Mouse (Mus musculus): ENCODE results near the gene Kcng1. TPM values are rescaled to one million over a fixed set of nuclear protein-coding genes. Genes with fewer than 3 reads are reported as not detected.

Gene Kcng1
- total and polyA plus RNA-seq, 3 experiments = 0.16 TPM; not detected in 2

- in situ Hi-C loops (cut with MboI; ENCODE audit: low pct_ligation_motif_present, low pct_unique_long_range_greater_than_20kb, low sequenced_read_pairs) = no loop called here
- Histone ChIP-seq H3K27me3 (replicated peaks) (peaks cover 69% of the 10 kb centered on the region), H3K36me3 (replicated peaks in 1 of 2; ENCODE audit: control insufficient read depth in 1 of 2, insufficient read depth in 1 of 2, low read length in 1 of 2) (no peaks in the 10 kb centered on the region), H3K79me2 (replicated peaks; ENCODE audit: control insufficient read depth, extremely low read depth, insufficient read depth, poor library complexity, severe bottlenecking) (no peaks in the 10 kb centered on the region), H3K4me3 (replicated peaks in 1 of 3; ENCODE audit: low read depth in 2 of 3, low read length in 2 of 3, poor library complexity in 1 of 3) (no peak overlapping the region), H3K9me3 (replicated peaks; ENCODE audit: low read length) (peaks cover 24% of the 10 kb centered on the region), H3K4me1 (ENCODE audit: control insufficient read depth in 1 of 2, insufficient read depth in 2 of 2) (no peaks in the 10 kb centered on the region; a peak in 1 of 4 replicates), H3K27ac (ENCODE audit: insufficient read depth, low read depth) (no peak overlapping the region), H3K4me2 (ENCODE audit: insufficient read depth, low read depth, poor library complexity, severe bottlenecking) (no peak overlapping the region), H3K9ac (ENCODE audit: insufficient read depth, low read depth) (no peak overlapping the region)
- dilution Hi-C loops (cut with MboI; ENCODE audit: extremely low pct_ligation_motif_present, extremely low pct_unique_long_range_greater_than_20kb, low sequenced_read_pairs) = no loop called here
- TF ChIP-seq CHD2 (IDR thresholded peaks at IDR 0.05; ENCODE audit: low read length) = no peak
- no peak for TF ChIP-seq ELF1 (IDR thresholded peaks at IDR 0.05; ENCODE audit: low read depth, low read length)
- no peak for TF ChIP-seq POLR2A (IDR thresholded peaks at IDR 0.05; ENCODE audit: low read depth, low read length)
- no peak for TF ChIP-seq MEF2A (IDR thresholded peaks at IDR 0.05; ENCODE audit: borderline replicate concordance, low read depth, low read length)
- no peak for TF ChIP-seq MAZ (IDR thresholded peaks at IDR 0.05; ENCODE audit: low read depth, low read length)
- no peak for TF ChIP-seq CHD1 (IDR thresholded peaks at IDR 0.05; ENCODE audit: low read depth, low read length)
- TF ChIP-seq MYC (IDR thresholded peaks at IDR 0.05; ENCODE audit: low read depth, low read length) = no peak
- no peak for TF ChIP-seq RCOR1 (conservative IDR thresholded peaks at IDR 0.05; ENCODE audit: low read depth, low read length)
- TF ChIP-seq ZNF384 (IDR thresholded peaks at IDR 0.05; ENCODE audit: low read depth, low read length) = no peak
- no peak for TF ChIP-seq TCF12 (IDR thresholded peaks at IDR 0.05; ENCODE audit: low read depth, low read length)
- no peak for DNase-seq (ENCODE audit: extremely low read depth)
Observed at GRCm38 (mm10) chr2:168292521-168292920, 11.0 kb upstream of the Kcng1 start.

GRCm38 (mm10) chr2:168292041-168292440 lies 10.5 kb upstream of the Kcng1 start:
- in situ Hi-C loops (cut with MboI; ENCODE audit: low pct_ligation_motif_present, low pct_unique_long_range_greater_than_20kb, low sequenced_read_pairs) = no loop called here
- dilution Hi-C loops (cut with MboI; ENCODE audit: extremely low pct_ligation_motif_present, extremely low pct_unique_long_range_greater_than_20kb, low sequenced_read_pairs) = no loop called here

GRCm38 (mm10) chr2:168289851-168290250 lies 8.3 kb upstream of the Kcng1 start:
- H3K9ac ChIP-seq (ENCODE audit: insufficient read depth, low read depth) = no peak overlapping the region
- no peak overlapping the region for H3K4me2 ChIP-seq (ENCODE audit: insufficient read depth, low read depth, poor library complexity, severe bottlenecking)
- no peaks in the 10 kb centered on the region; a peak in 1 of 4 replicates for H3K4me1 ChIP-seq (ENCODE audit: control insufficient read depth in 1 of 2, insufficient read depth in 2 of 2)
- dilution Hi-C loops (cut with MboI; ENCODE audit: extremely low pct_ligation_motif_present, extremely low pct_unique_long_range_greater_than_20kb, low sequenced_read_pairs) (no loop called here), in situ Hi-C loops (cut with MboI; ENCODE audit: low pct_ligation_motif_present, low pct_unique_long_range_greater_than_20kb, low sequenced_read_pairs) (no loop called here)
- H3K27me3 ChIP-seq (replicated peaks) = peaks cover 66% of the 10 kb centered on the region
- H3K36me3 ChIP-seq (replicated peaks in 1 of 2; ENCODE audit: control insufficient read depth in 1 of 2, insufficient read depth in 1 of 2, low read length in 1 of 2) = no peaks in the 10 kb centered on the region
- H3K4me3 ChIP-seq (replicated peaks in 1 of 3; ENCODE audit: low read depth in 2 of 3, low read length in 2 of 3, poor library complexity in 1 of 3) = no peak overlapping the region
- peaks cover 34% of the 10 kb centered on the region for H3K9me3 ChIP-seq (replicated peaks; ENCODE audit: low read length)
- TF ChIP-seq E2F4 (IDR thresholded peaks at IDR 0.05; ENCODE audit: insufficient replicate concordance, low read depth, low read length) (no peak), KAT2A (IDR thresholded peaks at IDR 0.05; ENCODE audit: insufficient replicate concordance, low read length) (no peak), JUND (conservative IDR thresholded peaks at IDR 0.05; ENCODE audit: low read depth, low read length) (no peak), ELF1 (IDR thresholded peaks at IDR 0.05; ENCODE audit: low read depth, low read length) (no peak), SIN3A (IDR thresholded peaks at IDR 0.05; ENCODE audit: low read length) (no peak)
- H3K27ac ChIP-seq (ENCODE audit: insufficient read depth, low read depth) = no peak overlapping the region
- no peaks in the 10 kb centered on the region for H3K79me2 ChIP-seq (replicated peaks; ENCODE audit: control insufficient read depth, extremely low read depth, insufficient read depth, poor library complexity, severe bottlenecking)
- DNase-seq (ENCODE audit: extremely low read depth) = no peak

More at GRCm38 (mm10) chr2:168292041-168292440, 10.5 kb upstream of the Kcng1 start:
- Histone ChIP-seq H3K4me1 (ENCODE audit: control insufficient read depth in 1 of 2, insufficient read depth in 2 of 2) (no peaks in the 10 kb centered on the region; a peak in 1 of 4 replicates), H3K9me3 (replicated peaks; ENCODE audit: low read length) (peaks cover 24% of the 10 kb centered on the region), H3K27me3 (replicated peaks) (peaks cover 66% of the 10 kb centered on the region), H3K36me3 (replicated peaks in 1 of 2; ENCODE audit: control insufficient read depth in 1 of 2, insufficient read depth in 1 of 2, low read length in 1 of 2) (no peaks in the 10 kb centered on the region), H3K4me3 (replicated peaks in 1 of 3; ENCODE audit: low read depth in 2 of 3, low read length in 2 of 3, poor library complexity in 1 of 3) (no peak overlapping the region), H3K79me2 (replicated peaks; ENCODE audit: control insufficient read depth, extremely low read depth, insufficient read depth, poor library complexity, severe bottlenecking) (no peaks in the 10 kb centered on the region), H3K9ac (ENCODE audit: insufficient read depth, low read depth) (no peak overlapping the region), H3K27ac (ENCODE audit: insufficient read depth, low read depth) (no peak overlapping the region), H3K4me2 (ENCODE audit: insufficient read depth, low read depth, poor library complexity, severe bottlenecking) (no peak overlapping the region)
- TF ChIP-seq KAT2A (IDR thresholded peaks at IDR 0.05; ENCODE audit: insufficient replicate concordance, low read length) (no peak), UBTF (IDR thresholded peaks at IDR 0.05; ENCODE audit: low read depth, low read length) (no peak), JUN (IDR thresholded peaks at IDR 0.05; ENCODE audit: insufficient read depth, low read depth, low read length) (no peak), PAX5 (IDR thresholded peaks at IDR 0.05; ENCODE audit: low read length) (no peak), CHD2 (IDR thresholded peaks at IDR 0.05; ENCODE audit: low read length) (no peak), EP300 (IDR thresholded peaks at IDR 0.05; ENCODE audit: low read length) (no peak), MXI1 (IDR thresholded peaks at IDR 0.05; ENCODE audit: low read depth, low read length) (no peak), ELF1 (IDR thresholded peaks at IDR 0.05; ENCODE audit: low read depth, low read length) (no peak), IRF4 (IDR thresholded peaks at IDR 0.05; ENCODE audit: low read depth, low read length) (no peak), RAD21 (IDR thresholded peaks at IDR 0.05; ENCODE audit: low read depth, low read length) (no peak)
- no peak for DNase-seq (ENCODE audit: extremely low read depth)

Measured in CH12.LX (cell line).